Mouse (Mus musculus) liver (tissue): ENCODE data around the gene Xpr1.

Source experiments
- DNase-seq: peaks from one replicate; pipeline ENCODE4 v3.0.0-alpha.2; 2020; ENCODE audit warnings: mixed read lengths

The Xpr1 gene

DNA sequence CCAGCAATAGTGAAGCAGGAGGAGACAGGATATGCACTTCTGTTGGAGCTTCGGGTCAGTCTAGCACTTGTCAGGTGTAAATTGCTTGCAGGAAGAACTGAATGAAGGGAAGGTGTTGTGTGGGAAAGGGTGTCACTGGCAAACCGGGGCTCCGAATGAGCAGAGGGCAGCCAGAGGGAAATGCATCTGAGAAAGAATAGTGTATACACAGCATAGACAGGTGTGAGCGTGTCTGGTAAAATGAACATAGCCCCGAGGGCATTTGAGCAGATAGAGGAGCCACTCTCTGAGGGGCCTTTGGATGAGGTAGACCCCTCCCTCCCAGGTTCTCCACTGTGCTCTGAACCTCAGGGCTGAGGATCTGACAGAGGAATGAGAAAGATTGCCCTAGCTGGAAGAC is 169.2 kb downstream of the Xpr1 start:
- DNase-seq = no peak

DNA sequence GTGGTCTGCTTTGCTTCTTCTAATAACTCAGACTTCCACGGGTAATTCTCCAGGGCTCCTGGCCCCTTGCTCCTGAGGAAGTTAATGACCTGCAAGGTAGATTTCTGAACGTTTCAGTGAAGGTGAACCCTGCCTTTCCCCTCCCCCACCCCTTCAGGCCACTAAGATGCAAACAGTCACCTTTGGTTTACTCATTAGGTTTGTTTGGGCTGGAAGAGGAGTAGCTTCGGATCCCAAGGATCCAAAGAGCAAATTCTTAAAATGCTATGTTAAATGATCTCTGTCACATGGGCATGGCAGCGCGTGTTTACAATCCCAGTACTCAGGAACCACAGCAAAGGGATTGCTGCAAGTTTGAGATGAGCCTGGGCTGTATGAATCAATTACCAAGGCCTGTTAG is 169.8 kb downstream of the Xpr1 start:
- no peak for DNase-seq

DNA sequence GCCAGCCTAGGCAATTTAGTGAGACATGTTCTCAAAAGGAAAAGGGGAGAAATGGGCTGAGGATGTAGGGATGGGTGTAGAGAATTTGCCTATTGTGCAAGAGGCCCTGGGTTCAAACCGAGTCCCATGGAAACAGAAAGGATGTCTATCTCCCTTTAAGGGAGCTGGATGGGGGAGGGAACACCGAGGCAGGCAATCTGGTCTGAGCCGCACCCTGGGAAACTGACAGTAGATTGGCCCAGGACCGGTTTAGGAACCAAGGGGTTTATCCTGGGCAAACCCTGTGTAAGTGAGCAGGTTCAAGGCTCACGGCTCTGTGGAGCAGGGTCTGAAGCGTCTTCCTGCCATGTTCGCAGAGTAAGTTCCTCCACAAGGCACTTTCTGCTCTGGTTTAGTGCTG is 171.7 kb downstream of the Xpr1 start:
- no peak for DNase-seq

DNA sequence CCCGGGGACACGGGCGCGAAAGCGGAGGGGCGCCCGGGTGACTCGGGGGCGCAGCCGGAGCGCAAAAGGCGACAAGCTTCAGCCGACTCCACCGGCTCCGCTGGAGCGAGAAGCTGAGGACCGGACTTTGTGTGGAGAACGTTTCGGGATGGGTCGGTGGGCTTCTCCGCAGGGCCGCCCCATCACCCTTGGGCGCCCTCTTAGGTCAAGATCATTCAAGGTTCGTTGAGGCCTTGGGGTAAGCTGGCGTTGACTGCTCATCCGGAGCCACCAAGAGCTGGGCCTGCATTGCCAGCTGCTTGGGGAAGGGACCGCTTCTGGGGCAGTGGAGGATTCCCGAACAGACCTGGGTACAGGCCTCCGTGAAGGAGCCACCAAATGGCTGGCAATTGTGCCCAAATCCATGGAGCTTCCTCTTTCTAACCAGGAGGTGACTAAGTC is 172.4 kb downstream of the Xpr1 start:
- DNase-seq = no peak

- no peak for DNase-seq
Measured at GRCm38 (mm10) chr1:155243797-155244770, 173.1 kb downstream of the Xpr1 start, which contains the start of gene BC034090. Gene BC034090 (minus strand): TSS chr1:155244444.

DNA sequence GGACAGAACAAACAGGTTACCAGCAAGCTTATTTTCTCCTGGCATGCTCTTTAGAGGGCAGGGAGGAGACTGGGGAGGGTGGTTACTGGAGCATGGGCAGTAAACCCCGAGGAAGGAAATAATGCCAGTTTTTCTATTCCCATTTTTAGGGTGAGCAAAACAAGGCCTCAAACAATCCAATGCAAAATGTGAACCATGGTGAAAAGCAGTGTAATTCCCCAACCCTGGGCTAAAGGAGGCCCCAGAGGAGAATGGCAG is 174.8 kb downstream of the Xpr1 start:
- DNase-seq = no peak

GRCm38 (mm10) chr1:155241701-155242487 is 175.3 kb downstream of the Xpr1 start:
- no peak for DNase-seq

GRCm38 (mm10) chr1:155239962-155240717 is 177.1 kb downstream of the Xpr1 start:
- no peak for DNase-seq

DNA sequence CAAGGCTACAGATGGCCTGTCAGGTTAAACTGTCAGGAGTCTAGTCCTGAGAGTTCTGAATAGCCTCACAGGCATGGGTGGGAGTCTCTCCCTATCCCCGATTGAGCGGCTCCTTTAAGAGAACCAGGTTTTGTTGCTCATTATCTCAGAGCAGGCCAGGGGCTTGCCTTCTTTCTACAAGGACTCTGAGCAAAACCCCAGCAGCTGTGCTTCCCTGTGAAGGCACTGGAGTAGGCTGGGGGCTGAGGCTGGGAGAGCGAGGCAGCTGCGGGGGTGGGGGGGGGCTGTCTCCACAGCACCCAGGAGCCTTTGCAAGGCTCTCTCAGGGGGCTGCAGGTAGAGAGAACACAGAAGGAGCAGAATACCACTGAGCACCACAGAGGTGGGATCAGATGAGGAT is 178.0 kb downstream of the Xpr1 start:
- DNase-seq = no peak

- DNase-seq = no peak
Measured at GRCm38 (mm10) chr1:155238126-155238525, 179.1 kb downstream of the Xpr1 start.

GRCm38 (mm10) chr1:155237390-155237789 is 179.8 kb downstream of the Xpr1 start:
- no peak for DNase-seq

DNA sequence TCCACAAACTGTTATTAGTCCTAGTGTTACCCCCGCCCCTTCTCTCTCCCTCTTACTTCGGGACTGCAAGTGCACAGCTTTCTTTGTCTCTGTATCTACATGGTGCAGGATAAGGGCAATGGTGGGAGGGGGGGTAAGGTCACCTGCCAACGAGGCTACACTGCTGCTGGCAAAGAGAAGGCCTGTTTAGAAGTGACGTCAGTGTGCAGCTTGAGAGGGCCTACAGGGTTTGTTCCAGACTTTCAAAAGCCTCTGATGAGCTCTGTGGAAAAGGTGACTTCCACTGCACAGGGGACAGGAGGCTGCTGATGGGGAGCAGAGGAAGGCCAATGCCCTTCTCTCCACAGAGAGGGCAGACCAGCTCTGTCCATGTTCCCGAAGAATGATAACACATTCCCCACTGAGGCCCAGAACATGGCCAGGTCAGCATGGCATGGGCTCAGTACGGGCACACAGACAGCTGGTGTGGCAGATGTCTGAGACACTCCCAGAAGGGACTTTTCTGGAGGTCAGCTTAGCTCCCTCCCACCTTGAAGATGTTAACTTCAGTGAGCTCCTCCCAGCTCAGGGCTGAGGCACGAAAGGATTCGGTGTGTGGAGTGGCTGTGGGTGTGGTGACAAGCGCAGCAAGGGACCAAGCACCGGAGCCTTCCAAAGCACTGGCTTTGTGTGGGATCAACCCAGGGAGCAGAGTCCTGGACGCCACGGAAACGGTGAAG is 180.8 kb downstream of the Xpr1 start:
- DNase-seq = no peak

DNA sequence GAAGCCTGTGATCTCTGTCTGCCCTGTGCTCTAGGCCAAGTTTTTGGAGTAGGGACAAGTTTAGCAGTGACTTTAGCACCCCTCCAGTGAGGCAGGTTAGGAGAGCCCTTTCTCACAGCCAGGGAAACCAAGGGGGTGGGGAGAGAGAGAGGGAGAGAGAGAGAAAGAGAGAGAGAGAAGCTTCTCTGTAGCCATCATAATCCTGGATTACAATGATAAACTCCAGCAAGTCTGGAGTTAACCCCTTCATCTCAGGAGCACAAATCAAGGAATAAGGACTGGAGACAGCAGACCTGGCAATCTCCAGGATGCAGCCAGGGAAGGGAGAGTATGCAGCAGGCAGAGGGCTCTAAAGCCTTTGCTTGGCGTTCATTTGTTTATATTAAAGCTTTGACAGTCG is 181.6 kb downstream of the Xpr1 start:
- DNase-seq = no peak

- no peak for DNase-seq
Measured at GRCm38 (mm10) chr1:155233931-155234607, 183.1 kb downstream of the Xpr1 start.

GRCm38 (mm10) chr1:155233378-155233777 is 183.8 kb downstream of the Xpr1 start:
- DNase-seq = no peak

DNA sequence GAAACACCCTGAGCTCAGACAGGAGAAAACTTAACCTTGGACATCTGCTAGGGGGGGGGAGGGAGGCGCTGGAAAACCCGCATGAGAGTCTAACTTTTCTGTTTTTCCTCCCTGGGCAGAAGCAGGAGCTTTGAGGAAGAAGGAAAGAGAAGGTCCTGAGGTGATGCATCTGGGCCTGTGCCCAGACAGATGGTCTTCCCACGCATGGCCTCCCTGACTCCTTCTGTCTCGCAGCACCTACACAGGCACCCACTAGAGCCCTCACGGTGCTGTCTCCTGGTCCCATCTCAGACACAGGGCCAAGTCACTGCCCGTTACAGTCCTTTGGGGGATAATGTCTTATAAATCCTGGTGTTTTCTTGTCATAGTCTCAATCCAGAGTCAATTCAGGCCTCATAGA is 184.4 kb downstream of the Xpr1 start:
- no peak for DNase-seq

GRCm38 (mm10) chr1:155232385-155232784 is 184.8 kb downstream of the Xpr1 start:
- no peak for DNase-seq

DNA sequence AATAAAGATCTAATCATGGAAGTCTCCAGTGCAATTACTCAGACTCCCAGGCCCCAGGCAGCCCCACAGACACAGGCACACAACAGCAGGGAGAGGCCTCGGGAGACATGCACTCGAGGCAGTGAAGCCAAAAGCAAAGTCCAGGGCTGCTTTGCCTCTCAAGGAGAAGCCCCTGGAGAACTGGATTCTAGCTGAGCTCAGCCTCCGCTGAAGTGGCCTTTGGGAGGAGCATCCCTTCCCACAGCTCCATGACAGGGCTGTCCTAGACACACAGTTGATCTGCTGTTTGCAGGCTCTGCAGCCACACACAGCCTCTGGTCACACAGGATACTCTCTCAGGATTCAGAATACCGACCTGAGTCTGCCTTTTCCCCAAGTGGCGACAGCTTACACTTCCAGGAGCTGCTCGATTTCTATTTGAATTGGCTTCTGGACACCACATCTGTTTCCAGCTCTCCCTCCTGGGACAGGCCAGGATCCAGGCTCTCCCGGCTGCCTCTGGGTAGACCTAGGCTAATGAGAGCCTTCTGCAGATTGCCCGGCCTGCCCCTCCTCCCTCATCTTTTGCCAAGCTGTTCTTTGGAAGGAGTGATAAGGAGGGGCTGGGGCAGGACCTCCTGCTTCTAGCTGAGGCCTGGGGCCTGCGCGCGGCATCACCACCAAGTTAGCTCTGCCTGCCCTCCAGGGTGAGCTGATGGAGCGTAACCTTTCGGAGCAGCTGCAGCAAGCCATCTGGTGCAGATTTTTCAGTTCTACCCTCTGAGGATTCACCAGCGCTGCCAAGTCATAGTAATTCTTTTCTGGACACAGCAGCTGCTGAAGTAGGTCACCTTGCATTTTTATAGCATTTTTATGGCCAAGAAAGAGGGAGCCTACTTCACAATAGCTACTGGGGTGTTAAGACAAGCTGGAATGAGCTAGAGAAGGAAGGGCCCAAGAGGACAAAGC is 187.5 kb downstream of the Xpr1 start:
- DNase-seq = peak; percentile 21
